Mouse (Mus musculus) midbrain, embryonic 11.5 days (tissue): Measurements from ENCODE around the gene Tnfsf14. TPM values are rescaled to one million over a fixed set of nuclear protein-coding genes. Genes with fewer than 3 reads are reported as not detected.

Source experiments
- ATAC-seq: fragments of 200-750 bp; cut with Nextera tagmentation; 2 replicates; pipeline ENCODE4 v1.8.0; 2017; ENCODE audit warnings: moderate TSS enrichment, moderate library complexity; ENCODE audit not compliant: low FRiP score
- DNase-seq: peaks from one replicate; pipeline ENCODE4 v3.0.0; 2015; ENCODE audit warnings: low spot score; ENCODE audit errors: missing footprints
- H3K27ac ChIP-seq: fragments of 300-500 bp; sonication (generic); 2 replicates; pipeline ENCODE4 v1.5.1; 2014; ENCODE audit warnings: low read depth, low read length
- H3K27me3 ChIP-seq: fragments of 300-500 bp; sonication (generic); 2 replicates; pipeline ENCODE4 v1.6.1; 2014; ENCODE audit warnings: mild to moderate bottlenecking, low read length, moderate library complexity, mixed read lengths; ENCODE audit not compliant: control insufficient read depth, insufficient read depth
- H3K36me3 ChIP-seq: fragments of 300-500 bp; sonication (generic); 2 replicates; pipeline ENCODE4 v1.6.1; 2014; ENCODE audit warnings: mild to moderate bottlenecking, low read length, moderate library complexity, mixed read lengths; ENCODE audit not compliant: control insufficient read depth, insufficient read depth
- H3K4me1 ChIP-seq: fragments of 300-500 bp; sonication (generic); 2 replicates; pipeline ENCODE4 v1.6.1; 2014; ENCODE audit warnings: low read length; ENCODE audit not compliant: control insufficient read depth, insufficient read depth
- H3K4me2 ChIP-seq: fragments of 300-500 bp; sonication (generic); 2 replicates; pipeline ENCODE4 v1.6.1; 2014; ENCODE audit warnings: mild to moderate bottlenecking, moderate library complexity
- H3K4me3 ChIP-seq: fragments of 300-500 bp; sonication (generic); 2 replicates; pipeline ENCODE4 v1.5.1; 2014; ENCODE audit warnings: low read depth, low read length
- H3K9ac ChIP-seq: fragments of 300-500 bp; sonication (generic); 2 replicates; pipeline ENCODE4 v1.6.1; 2014; ENCODE audit warnings: low read length
- H3K9me3 ChIP-seq: fragments of 300-500 bp; sonication (generic); 2 replicates; pipeline ENCODE4 v1.6.1; 2016; ENCODE audit warnings: low read length; ENCODE audit not compliant: control insufficient read depth
- WGBS: fragments of 180-500 bp; shearing (Covaris S2); extraction: QIAGEN DNeasy Blood & Tissue Kit; methylation state at CpG from one replicate; pipeline ENCODE4 v1.1.7; 2014; 5-methylcytosine and 5-hydroxymethylcytosine counted together
- polyA plus RNA-seq: library from polyadenylated mRNA; unstranded; fragments of >200 nt; fragmentation: Nextera tagmentation; extraction: Ambion mirVana; gene quantifications from 2 replicates; pipeline ENCODE4 v1.2.1, GENCODE M21; 2014

Gene Tnfsf14
- polyA plus RNA-seq, 1 experiment from 2014 or later = 0.07 TPM

GRCm38 (mm10) chr17:57211501-57211900, 17.5 kb upstream of the Tnfsf14 start:
- H3K4me3 ChIP-seq = no peak overlapping the region
- DNase-seq (no peak), ATAC-seq (no peak)
- no peaks in the 10 kb centered on the region for H3K4me1 ChIP-seq
- H3K27me3 ChIP-seq = no peaks in the 10 kb centered on the region
- WGBS = 70% methylated on average over 9 of the region's 9 CpGs
- H3K9ac ChIP-seq = no peak overlapping the region
- H3K36me3 ChIP-seq = no peaks in the 10 kb centered on the region
- H3K27ac ChIP-seq = no peak overlapping the region
- no peaks in the 10 kb centered on the region for H3K9me3 ChIP-seq
- H3K4me2 ChIP-seq = no peak overlapping the region

- DNase-seq (no peak), ATAC-seq (no peak)
- Histone ChIP-seq H3K4me2 (no peak overlapping the region), H3K9me3 (no peaks in the 10 kb centered on the region), H3K4me3 (no peak overlapping the region), H3K27me3 (no peaks in the 10 kb centered on the region), H3K36me3 (no peaks in the 10 kb centered on the region), H3K9ac (no peak overlapping the region), H3K27ac (no peak overlapping the region), H3K4me1 (no peaks in the 10 kb centered on the region)
- 93% methylated on average over 4 of the region's 4 CpGs for WGBS
Measured at GRCm38 (mm10) chr17:57209330-57209729, 15.4 kb upstream of the Tnfsf14 start.

GRCm38 (mm10) chr17:57207938-57208337, 14.0 kb upstream of the Tnfsf14 start:
- Histone ChIP-seq H3K36me3 (no peaks in the 10 kb centered on the region), H3K27me3 (no peaks in the 10 kb centered on the region), H3K4me1 (no peaks in the 10 kb centered on the region), H3K9me3 (no peaks in the 10 kb centered on the region), H3K27ac (no peak overlapping the region), H3K9ac (no peak overlapping the region), H3K4me2 (no peak overlapping the region), H3K4me3 (no peak overlapping the region)
- ATAC-seq = no peak
- 93% methylated on average over 3 of the region's 3 CpGs for WGBS
- DNase-seq = no peak

GRCm38 (mm10) chr17:57201841-57202724, 8.1 kb upstream of the Tnfsf14 start:
- Histone ChIP-seq H3K27me3 (no peaks in the 10 kb centered on the region), H3K4me2 (no peak overlapping the region), H3K4me1 (no peaks in the 10 kb centered on the region), H3K36me3 (no peaks in the 10 kb centered on the region), H3K9ac (no peak overlapping the region), H3K4me3 (no peak overlapping the region), H3K27ac (no peak overlapping the region), H3K9me3 (no peaks in the 10 kb centered on the region)
- DNase-seq = no peak
- 83% methylated on average over 10 of the region's 10 CpGs for WGBS
- no peak for ATAC-seq

GRCm38 (mm10) chr17:57198252-57198651, 4.3 kb upstream of the Tnfsf14 start:
- H3K4me3 ChIP-seq = no peak overlapping the region
- no peaks in the 10 kb centered on the region for H3K4me1 ChIP-seq
- no peaks in the 10 kb centered on the region for H3K27me3 ChIP-seq
- no peak overlapping the region for H3K9ac ChIP-seq
- DNase-seq = no peak
- H3K27ac ChIP-seq = no peak overlapping the region
- no peaks in the 10 kb centered on the region for H3K9me3 ChIP-seq
- no peak overlapping the region for H3K4me2 ChIP-seq
- 84% methylated on average over 3 of the region's 3 CpGs for WGBS
- H3K36me3 ChIP-seq = no peaks in the 10 kb centered on the region
- ATAC-seq = no peak

GRCm38 (mm10) chr17:57195326-57196010, 1.5 kb upstream of the Tnfsf14 start:
- H3K9me3 ChIP-seq = no peaks in the 10 kb centered on the region
- ATAC-seq (no peak), DNase-seq (no peak)
- no peak overlapping the region for H3K27ac ChIP-seq
- WGBS = 86% methylated on average over 8 of the region's 8 CpGs
- no peaks in the 10 kb centered on the region for H3K27me3 ChIP-seq
- no peak overlapping the region for H3K4me2 ChIP-seq
- no peak overlapping the region for H3K9ac ChIP-seq
- no peaks in the 10 kb centered on the region for H3K4me1 ChIP-seq
- H3K4me3 ChIP-seq = no peak overlapping the region
- H3K36me3 ChIP-seq = no peaks in the 10 kb centered on the region

GRCm38 (mm10) chr17:57194771-57195170, 794 bp upstream of the Tnfsf14 start:
- no peak for ATAC-seq

GRCm38 (mm10) chr17:57188510-57189192, 5.3 kb downstream of the Tnfsf14 start:
- WGBS = 91% methylated on average over 12 of the region's 12 CpGs
- no peak for ATAC-seq
- no peak for DNase-seq
- Histone ChIP-seq H3K36me3 (no peaks in the 10 kb centered on the region), H3K27ac (no peak overlapping the region), H3K4me3 (no peak overlapping the region), H3K4me1 (no peaks in the 10 kb centered on the region), H3K4me2 (no peak overlapping the region), H3K27me3 (no peaks in the 10 kb centered on the region), H3K9ac (no peak overlapping the region), H3K9me3 (no peaks in the 10 kb centered on the region)

More at GRCm38 (mm10) chr17:57194771-57195170, 794 bp upstream of the Tnfsf14 start:
- H3K9ac ChIP-seq = no peak overlapping the region
- WGBS = 73% methylated on average over 3 of the region's 3 CpGs
- no peaks in the 10 kb centered on the region for H3K9me3 ChIP-seq
- H3K4me2 ChIP-seq = no peak overlapping the region
- no peak overlapping the region for H3K4me3 ChIP-seq
- H3K4me1 ChIP-seq = no peaks in the 10 kb centered on the region
- no peak overlapping the region for H3K27ac ChIP-seq
- no peaks in the 10 kb centered on the region for H3K27me3 ChIP-seq
- no peaks in the 10 kb centered on the region for H3K36me3 ChIP-seq
- DNase-seq = no peak

- no peaks in the 10 kb centered on the region for H3K9me3 ChIP-seq
- no peaks in the 10 kb centered on the region for H3K36me3 ChIP-seq
- H3K27me3 ChIP-seq = no peaks in the 10 kb centered on the region
- H3K27ac ChIP-seq = no peak overlapping the region
- H3K9ac ChIP-seq = no peak overlapping the region
- no peak overlapping the region for H3K4me3 ChIP-seq
- no peaks in the 10 kb centered on the region for H3K4me1 ChIP-seq
- H3K4me2 ChIP-seq = no peak overlapping the region
- 66% methylated on average over 2 of the region's 2 CpGs for WGBS
- no peak for ATAC-seq
- DNase-seq = no peak
Measured at GRCm38 (mm10) chr17:57185641-57186040, 8.3 kb downstream of the Tnfsf14 start.
